Mouse (Mus musculus): ENCODE results near the gene Rhof.

DNA sequence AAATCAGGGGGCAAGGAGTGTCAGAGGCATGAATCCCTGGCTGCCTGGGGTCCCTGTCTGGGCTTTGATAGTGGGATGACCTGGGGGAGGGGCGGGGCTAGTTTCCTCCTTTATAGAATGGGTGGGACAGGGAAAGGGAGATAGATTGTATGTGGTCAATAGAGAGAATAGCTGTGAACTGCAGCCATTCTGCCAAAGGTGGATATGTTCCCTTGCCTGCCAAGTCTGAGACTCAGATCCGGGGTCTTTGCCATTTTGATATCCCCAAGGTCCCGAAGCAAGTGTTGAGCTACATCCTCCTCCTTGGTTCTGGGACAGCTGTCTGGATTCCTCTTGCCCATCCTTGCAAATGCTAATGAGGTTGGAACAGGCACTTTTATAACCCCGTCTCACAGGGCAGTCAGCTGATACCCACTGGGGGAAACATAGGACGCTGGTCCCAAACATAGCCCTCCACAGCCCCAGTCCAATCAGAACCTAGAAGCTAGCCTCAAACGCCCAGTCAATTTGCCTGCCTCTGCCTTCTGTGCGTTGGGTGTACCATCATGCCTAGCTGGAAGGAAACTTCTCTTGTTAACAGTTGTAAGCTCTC is 11.8 kb downstream of the Rhof start:
- TF ChIP-seq CTCF (IDR thresholded peaks at IDR 0.05; ENCODE audit: extremely low read depth, insufficient read depth, insufficient read length, insufficient replicate concordance): no peak
- TF ChIP-seq POLR2A (IDR thresholded peaks at IDR 0.05; ENCODE audit: low read depth, low read length): no peak

Measured in spleen, adult 2 months (tissue).